Mouse (Mus musculus) spleen, embryonic (tissue): ENCODE results near the gene Rsad1.

Source experiments
- CTCF ChIA-PET: fragments of 350-600 bp; sonication (Branson Sonifier 250); formaldehyde crosslinking; loops from one replicate; lab custom pipeline; 2022; lab: Charles Lee

The Rsad1 gene

GRCm38 (mm10) chr11:94548041-94548784, 842 bp downstream of the Rsad1 start:
- CTCF ChIA-PET = no interaction called here

GRCm38 (mm10) chr11:94547271-94547670, 1.8 kb downstream of the Rsad1 start:
- CTCF ChIA-PET = no interaction called here

GRCm38 (mm10) chr11:94546381-94546780, 2.7 kb downstream of the Rsad1 start:
- CTCF ChIA-PET = no interaction called here

- CTCF ChIA-PET = no interaction called here
Measured at GRCm38 (mm10) chr11:94544422-94544821, 4.6 kb downstream of the Rsad1 start.

GRCm38 (mm10) chr11:94543932-94544331, 5.1 kb downstream of the Rsad1 start:
- CTCF ChIA-PET = no interaction called here

GRCm38 (mm10) chr11:94543344-94543743, 5.7 kb downstream of the Rsad1 start:
- CTCF ChIA-PET = no interaction called here

GRCm38 (mm10) chr11:94542400-94542799, 6.7 kb downstream of the Rsad1 start:
- CTCF ChIA-PET = no interaction called here

GRCm38 (mm10) chr11:94539761-94540160, 9.3 kb downstream of the Rsad1 start:
- CTCF ChIA-PET = no interaction called here

- CTCF ChIA-PET = no interaction called here
Measured at GRCm38 (mm10) chr11:94538733-94539292, 10.2 kb downstream of the Rsad1 start.

- CTCF ChIA-PET = interaction anchor here (0.5 kb wide), 1 partner anchor 183 kb away, joined by 6 read pairs; no protein-coding TSS in a partner anchor
Measured at GRCm38 (mm10) chr11:94533171-94533570, 15.9 kb downstream of the Rsad1 start.

- CTCF ChIA-PET = no interaction called here
Measured at GRCm38 (mm10) chr11:94528879-94529278, 20.2 kb downstream of the Rsad1 start.

- CTCF ChIA-PET = interaction anchor here (0.6 kb wide), 1 partner anchor 39 kb away, joined by 3 read pairs; no protein-coding TSS in a partner anchor
Measured at GRCm38 (mm10) chr11:94526171-94526879, 22.7 kb downstream of the Rsad1 start.

GRCm38 (mm10) chr11:94521219-94521843, 27.7 kb downstream of the Rsad1 start, which contains the start of gene Mycbpap:
Gene Mycbpap (minus strand): TSS chr11:94521742.
- CTCF ChIA-PET = no interaction called here

GRCm38 (mm10) chr11:94513452-94513851, 35.6 kb downstream of the Rsad1 start:
- CTCF ChIA-PET = no interaction called here

GRCm38 (mm10) chr11:94508976-94509375, 40.1 kb downstream of the Rsad1 start:
- CTCF ChIA-PET = no interaction called here

GRCm38 (mm10) chr11:94501482-94501881, 47.6 kb downstream of the Rsad1 start:
- CTCF ChIA-PET = no interaction called here

- CTCF ChIA-PET = no interaction called here
Measured at GRCm38 (mm10) chr11:94500362-94500761, 48.7 kb downstream of the Rsad1 start.

GRCm38 (mm10) chr11:94499661-94500152, 49.3 kb downstream of the Rsad1 start, which contains the start of gene Epn3:
Gene Epn3 (minus strand): TSS chr11:94499974.
- CTCF ChIA-PET = no interaction called here

GRCm38 (mm10) chr11:94499035-94499434, 50.0 kb downstream of the Rsad1 start:
- CTCF ChIA-PET = no interaction called here

- CTCF ChIA-PET = no interaction called here
Measured at GRCm38 (mm10) chr11:94498093-94498996, 50.7 kb downstream of the Rsad1 start.

- CTCF ChIA-PET = no interaction called here
Measured at GRCm38 (mm10) chr11:94495415-94495814, 53.6 kb downstream of the Rsad1 start.
